Mouse (Mus musculus) CD8-positive naive resting alpha-beta T cell, adult 57 days (primary cell): ENCODE data around the gene Olfr344. TPM values are rescaled to one million over a fixed set of nuclear protein-coding genes. Genes with fewer than 3 reads are reported as not detected.

Experiments
- total RNA-seq: library from RNA; stranded (reverse); gene quantifications from one replicate; pipeline ENCODE4 v1.2.4, GENCODE M21; 2023

Olfr344 gene
- not detected for total RNA-seq

GRCm38 (mm10) chr2:36566362-36566761, at the start of gene Olfr344:
Olfr344 (plus strand) TSS chr2:36566662.

DNA sequence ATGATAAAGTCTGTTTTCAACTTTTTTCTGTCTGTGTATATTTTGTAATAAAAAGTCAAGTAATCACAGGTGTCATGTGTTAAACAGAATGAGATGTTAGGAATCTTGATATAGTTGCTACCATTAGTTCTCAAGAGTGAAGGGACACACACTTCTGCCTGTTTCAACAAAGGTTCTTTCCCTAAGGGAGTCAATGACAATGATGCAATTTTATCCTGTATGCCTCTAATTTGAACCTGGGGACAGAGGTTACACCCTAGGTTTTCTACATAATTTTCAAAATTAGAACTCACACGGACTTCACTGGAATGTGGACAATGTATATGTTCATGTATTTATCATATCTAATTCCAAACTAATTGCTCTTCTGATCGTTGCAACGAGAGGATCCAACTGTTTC, 41.8 kb upstream of the Olfr344 start, which contains the start of gene Olfr342:
Gene Olfr342, plus strand, starts transcription at position 301 of the 400 bp plus-strand sequence.

Other genes with a start within 250 kb of the Olfr344 start
- 0.15 TPM for gene Olfr338, start 193.1 kb upstream of the Olfr344 start, total RNA-seq
- gene Olfr339, start 147.7 kb upstream of the Olfr344 start, total RNA-seq = not detected
- not detected for gene Olfr340, start 114.1 kb upstream of the Olfr344 start, total RNA-seq
- gene Olfr341, start 84.2 kb upstream of the Olfr344 start, total RNA-seq = not detected
- gene Olfr342, start 41.7 kb upstream of the Olfr344 start, total RNA-seq = not detected
- gene Olfr345, start 73.4 kb downstream of the Olfr344 start, total RNA-seq = not detected
- not detected for gene Olfr346, start 119.1 kb downstream of the Olfr344 start, total RNA-seq
- not detected for gene Olfr347, start 165.2 kb downstream of the Olfr344 start, total RNA-seq
- gene Olfr348, start 217.6 kb downstream of the Olfr344 start, total RNA-seq = not detected
- gene Olfr50, start 223.9 kb downstream of the Olfr344 start, total RNA-seq = not detected